Comparison of ENCODE assay signal across 9 mouse cellular contexts in genomic region chr12:52790350-52790768, GRCm38 (mm10).
DNase-seq lines count a peak whose midpoint lies in the region; ATAC-seq lines count a peak whose summit lies in the region.
"Had no signal": no experiment of that assay in that cellular context is flagged by ENCODE, and none has a peak within 500 bp of the region (broad histone marks: within the 10 kb centered on the region; RNA-seq: fewer than 3 reads in every experiment).

No protein-coding gene starts in this region.

- H3K9me3 ChIP-seq in heart, embryonic 14.5 days (ENCODE audit: control insufficient read depth, low read length): no peaks in the 10 kb centered on the region

- H3K27me3 ChIP-seq in heart, embryonic 14.5 days (ENCODE audit: control insufficient read depth, insufficient read depth, low read length): no peaks in the 10 kb centered on the region

- peak; percentile 14 for DNase-seq in gastrocnemius, postnatal 10 days
- no peak for DNase-seq in gastrocnemius, postnatal 36 days
- DNase-seq in cerebellum, postnatal 10 days: peak; percentile 71 to 72
- peak; percentile 41 for DNase-seq in lung, postnatal 36 days
- no peak for DNase-seq in right cerebral cortex, postnatal 4 days
- DNase-seq in spleen, postnatal 36 days (ENCODE audit: low spot score in 2 of 2): no peak

- peak; percentile 77 for ATAC-seq in heart, embryonic 14.5 days (ENCODE audit: insufficient number of reproducible peaks, insufficient read depth, low FRiP score, low read depth)
- no peak for ATAC-seq in granulocyte monocyte progenitor cell, adult 5-6 weeks (replicated peaks; ENCODE audit: poor library complexity, severe bottlenecking)

- H3K4me3 ChIP-seq in heart, embryonic 14.5 days (ENCODE audit: control insufficient read depth in 1 of 2, insufficient read depth in 1 of 2, low read depth in 1 of 2, low read length in 2 of 2): peak overlapping the region; percentile 4 to 7; a peak in 2 of 4 replicates

- H3K9ac ChIP-seq in heart, embryonic 14.5 days (ENCODE audit: low read length): 0 out of 2 replicates have a peak overlapping the region, but pooled peaks have one; percentile 4
- H3K9ac ChIP-seq: liver, embryonic 14.5 days had no signal

- H3K27ac ChIP-seq in heart, embryonic 14.5 days (replicated peaks in 1 of 2; ENCODE audit: control insufficient read depth in 1 of 2, insufficient read depth in 1 of 2, low read depth in 2 of 2, low read length in 2 of 2): peak overlapping the region in 1 of 2 experiments; percentile 45; a peak in 1 of 4 replicates
- H3K27ac ChIP-seq: liver, embryonic 14.5 days had no signal

- intact Hi-C loops in gastrocnemius, postnatal 36 days (cut with DNase I): no loop called here

- 2% methylated on average over 8 of the region's 8 CpGs for WGBS in heart, embryonic 14.5 days

- H3K4me2 ChIP-seq in heart, embryonic 14.5 days (ENCODE audit: low read length): peak overlapping the region; percentile 57

- H3K4me1 ChIP-seq in heart, embryonic 14.5 days (ENCODE audit: control insufficient read depth in 2 of 2, insufficient read depth in 2 of 2, low read length in 2 of 2): peaks cover 13 to 20% of the 10 kb centered on the region in 2 experiments

- no peaks in the 10 kb centered on the region for H3K36me3 ChIP-seq in heart, embryonic 14.5 days (ENCODE audit: control insufficient read depth, insufficient read depth, low read length)

Comparison
In these comparisons a context has a peak if more than half of its experiments do, and no peak if none do; other contexts are left out.
1. DNase-seq: peak in gastrocnemius, postnatal 10 days (single experiment), cerebellum, postnatal 10 days (2 of 2) and lung, postnatal 36 days (single experiment); none in gastrocnemius, postnatal 36 days (0 of 2), right cerebral cortex, postnatal 4 days (single experiment) and spleen, postnatal 36 days (0 of 2).